In genomic region chr2:28640461-28641424, GRCm38 (mm10) we compare ENCODE assay signal across 7 mouse cellular contexts. TPM values are rescaled to one million over a fixed set of nuclear protein-coding genes. Genes with fewer than 3 reads are reported as not detected.
DNase-seq lines count a peak whose midpoint lies in the region; ATAC-seq lines count a peak whose summit lies in the region.

Gene Tsc1 (plus strand): TSS chr2:28641228.

- no peaks in the 10 kb centered on the region for H3K9me3 ChIP-seq in embryonic facial prominence, embryonic 11.5 days (replicated peaks; ENCODE audit: control insufficient read depth, low read length)
- no peaks in the 10 kb centered on the region for H3K9me3 ChIP-seq in limb, embryonic 10.5 days (replicated peaks)
- H3K9me3 ChIP-seq in midbrain, embryonic 13.5 days, result no peaks in the 10 kb centered on the region

- peak; percentile 97 for DNase-seq in adrenal gland, postnatal 14 days
- peak; percentile 98 for DNase-seq in embryonic facial prominence, embryonic 11.5 days (ENCODE audit: low spot score)
- DNase-seq in kidney, adult 11 months, result peak; percentile 93
- DNase-seq in limb, embryonic 10.5 days (ENCODE audit: low spot score), result peak; percentile 98
- DNase-seq in spleen, adult 12 weeks (ENCODE audit: low spot score), result peak; percentile 92

- WGBS in embryonic facial prominence, embryonic 11.5 days, result 2% methylated on average over 39 of the region's 47 CpGs
- 1% methylated on average over 47 of the region's 47 CpGs for WGBS in limb, embryonic 10.5 days
- 2% methylated on average over 47 of the region's 47 CpGs for WGBS in midbrain, embryonic 13.5 days

- peaks cover 3% of the 10 kb centered on the region; the same call in 1 of the 2 replicates for H3K4me1 ChIP-seq in embryonic facial prominence, embryonic 11.5 days (ENCODE audit: control insufficient read depth, insufficient read depth, low read length)
- peaks cover 35% of the 10 kb centered on the region for H3K4me1 ChIP-seq in limb, embryonic 10.5 days
- H3K4me1 ChIP-seq in midbrain, embryonic 13.5 days (replicated peaks), result peaks cover 29% of the 10 kb centered on the region

- peak within 1 kb of the TSS; percentile 98 for H3K4me3 ChIP-seq in embryonic facial prominence, embryonic 11.5 days (ENCODE audit: low read depth, low read length)
- peak within 1 kb of the TSS; percentile 86 for H3K4me3 ChIP-seq in limb, embryonic 10.5 days
- peak within 1 kb of the TSS; percentile 99 for H3K4me3 ChIP-seq in midbrain, embryonic 13.5 days (replicated peaks)

- no peaks in the 10 kb centered on the region for H3K27me3 ChIP-seq in embryonic facial prominence, embryonic 11.5 days (ENCODE audit: control insufficient read depth, insufficient read depth, low read length)
- peaks cover 12% of the 10 kb centered on the region; the same call in 1 of the 2 replicates for H3K27me3 ChIP-seq in limb, embryonic 10.5 days (ENCODE audit: low read depth, poor library complexity, severe bottlenecking)
- no peaks in the 10 kb centered on the region for H3K27me3 ChIP-seq in midbrain, embryonic 13.5 days

- H3K9ac ChIP-seq in embryonic facial prominence, embryonic 11.5 days (replicated peaks; ENCODE audit: low read length), result peak within 1 kb of the TSS; percentile 85
- peak within 1 kb of the TSS; percentile 96 for H3K9ac ChIP-seq in midbrain, embryonic 13.5 days (replicated peaks)

- H3K36me3 ChIP-seq in embryonic facial prominence, embryonic 11.5 days (replicated peaks; ENCODE audit: control insufficient read depth, insufficient read depth, low read depth, low read length), result no peaks in the 10 kb centered on the region
- H3K36me3 ChIP-seq in limb, embryonic 10.5 days, result no peaks in the 10 kb centered on the region
- no peaks in the 10 kb centered on the region for H3K36me3 ChIP-seq in midbrain, embryonic 13.5 days

- H3K4me2 ChIP-seq in embryonic facial prominence, embryonic 11.5 days (ENCODE audit: low read depth, low read length), result peak within 1 kb of the TSS; percentile 84
- H3K4me2 ChIP-seq in midbrain, embryonic 13.5 days (replicated peaks), result peak within 1 kb of the TSS; percentile 80

- peak; percentile 92 for ATAC-seq in embryonic facial prominence, embryonic 11.5 days (replicated peaks; ENCODE audit: insufficient number of reproducible peaks, low FRiP score, low TSS enrichment, low read depth)
- peak; percentile 97 for ATAC-seq in granulocyte monocyte progenitor cell, adult 5-6 weeks (replicated peaks; ENCODE audit: poor library complexity, severe bottlenecking)
- peak; percentile 94 for ATAC-seq in midbrain, embryonic 13.5 days

- peak within 1 kb of the TSS; percentile 71 for H3K27ac ChIP-seq in embryonic facial prominence, embryonic 11.5 days (replicated peaks; ENCODE audit: low read depth, low read length)
- peak within 1 kb of the TSS; percentile 96 for H3K27ac ChIP-seq in limb, embryonic 10.5 days
- H3K27ac ChIP-seq in midbrain, embryonic 13.5 days, result peak within 1 kb of the TSS; percentile 93

RNA-seq across cellular contexts. Expression of gene Tsc1, which starts in this region (rescaled TPM):
- 16.5 and 19.3 TPM in 2 replicates for total RNA-seq in adrenal gland, postnatal 14 days (2021)
- polyA plus RNA-seq in embryonic facial prominence, embryonic 11.5 days (2014; fragmentation: Nextera tagmentation; extraction: Ambion mirVana), result 16.4 and 17.9 TPM in 2 replicates
- total RNA-seq in granulocyte monocyte progenitor cell, adult 5-6 weeks (2014; fragmentation: Nextera tagmentation), result 17.4 and 23.7 TPM in 2 replicates
- total RNA-seq in granulocyte monocyte progenitor cell, adult 5-6 weeks (2017), result 11.1 and 12.4 TPM in 2 replicates
- polyA plus RNA-seq in limb, embryonic 10.5 days (2016; fragmentation: Nextera tagmentation; extraction: Ambion mirVana), result 24.2 and 26.9 TPM in 2 replicates
- polyA plus RNA-seq in midbrain, embryonic 13.5 days (2015; fragmentation: Nextera tagmentation; extraction: Ambion mirVana), result 37.1 and 38.4 TPM in 2 replicates

Comparison
In these comparisons a context has a peak if more than half of its experiments do, and no peak if none do; other contexts are left out.
1. Peak in every context shown above with its lines: DNase-seq, ATAC-seq, H3K4me3 ChIP-seq and H3K27ac ChIP-seq.